Mouse (Mus musculus) lung, embryonic 15.5 days (tissue): ENCODE measurements at regions not wholly inside any gene's neighbourhood (a gene's known extent, or its start where the extent isn't known, plus 50 kb on each side); places are given as distances from the start of the nearest gene placed in this dataset.

Experiments used
- ATAC-seq: fragments of 200-750 bp; cut with Nextera tagmentation; 2 replicates; pipeline ENCODE4 v1.8.0; 2017; ENCODE audit warnings: moderate number of reproducible peaks, borderline replicate concordance; ENCODE audit not compliant: low FRiP score, low TSS enrichment; ENCODE audit errors: extremely low read depth
- H3K27ac ChIP-seq: fragments of 300-500 bp; sonication (generic); 2 replicates; pipeline ENCODE4 v1.5.1; 2015; ENCODE audit warnings: moderate library complexity, mild to moderate bottlenecking, inconsistent platforms
- H3K27me3 ChIP-seq: fragments of 300-500 bp; sonication (generic); 2 replicates; pipeline ENCODE4 v1.6.1; 2015; ENCODE audit warnings: inconsistent platforms
- H3K36me3 ChIP-seq: fragments of 300-500 bp; sonication (generic); 2 replicates; pipeline ENCODE4 v1.6.1; 2015; ENCODE audit warnings: inconsistent platforms
- H3K4me1 ChIP-seq: fragments of 300-500 bp; sonication (generic); 2 replicates; pipeline ENCODE4 v1.6.1; 2015; ENCODE audit warnings: inconsistent platforms
- H3K4me2 ChIP-seq: fragments of 300-500 bp; sonication (generic); 2 replicates; pipeline ENCODE4 v1.6.1; 2015; ENCODE audit warnings: inconsistent platforms, mild to moderate bottlenecking, moderate library complexity
- H3K4me3 ChIP-seq: fragments of 300-500 bp; sonication (generic); 2 replicates; pipeline ENCODE4 v1.5.1; 2015; ENCODE audit warnings: mild to moderate bottlenecking, inconsistent platforms
- H3K9ac ChIP-seq: fragments of 300-500 bp; sonication (generic); 2 replicates; pipeline ENCODE4 v1.6.1; 2015; ENCODE audit warnings: inconsistent platforms
- H3K9me3 ChIP-seq: fragments of 300-500 bp; sonication (generic); 2 replicates; pipeline ENCODE4 v1.6.1; 2016; ENCODE audit warnings: inconsistent platforms
- WGBS: fragments of 180-500 bp; shearing (Covaris S2); methylation state at CpG from one replicate; pipeline ENCODE4 v1.1.7; 2015; 5-methylcytosine and 5-hydroxymethylcytosine counted together

GRCm38 (mm10) chr7:133467579-133467978, 134.4 kb downstream of the Tex36 start:
- no peak for ATAC-seq
- Histone ChIP-seq H3K4me1 (peaks cover 12% of the 10 kb centered on the region; the same call in 1 of the 2 replicates), H3K4me2 (no peak overlapping the region), H3K4me3 (no peak overlapping the region), H3K27ac (no peak overlapping the region), H3K27me3 (no peaks in the 10 kb centered on the region), H3K9me3 (no peaks in the 10 kb centered on the region), H3K36me3 (no peaks in the 10 kb centered on the region), H3K9ac (no peak overlapping the region)
- WGBS, result 86% methylated on average over 3 of the region's 3 CpGs

DNA sequence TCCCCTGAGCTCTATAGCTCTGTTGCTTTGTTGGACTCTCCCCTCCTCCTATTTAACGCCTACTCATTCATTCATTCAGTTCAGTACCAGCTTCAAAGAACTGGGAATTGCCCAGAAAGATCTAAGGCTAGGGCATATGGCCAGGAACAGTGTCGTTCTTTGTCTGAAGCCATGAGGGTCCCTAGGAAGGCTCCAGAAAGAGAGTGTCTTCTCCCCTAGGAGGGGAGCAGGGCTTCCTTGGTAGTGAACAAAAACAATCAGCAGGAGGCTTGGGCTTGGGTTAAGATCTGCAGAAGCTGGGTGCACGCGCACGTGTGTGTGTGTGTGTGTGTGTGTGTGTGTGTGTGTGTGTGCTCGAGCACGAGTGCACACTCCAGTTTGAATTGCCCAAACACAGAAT, 142.7 kb downstream of the Tex36 start:
- Histone ChIP-seq H3K4me2 (no peak overlapping the region), H3K36me3 (no peaks in the 10 kb centered on the region), H3K9me3 (no peaks in the 10 kb centered on the region), H3K4me3 (no peak overlapping the region), H3K27ac (no peak overlapping the region), H3K27me3 (no peaks in the 10 kb centered on the region), H3K4me1 (peaks cover 11% of the 10 kb centered on the region), H3K9ac (no peak overlapping the region)
- 67% methylated on average over 7 of the region's 7 CpGs for WGBS
- ATAC-seq, result no peak

DNA sequence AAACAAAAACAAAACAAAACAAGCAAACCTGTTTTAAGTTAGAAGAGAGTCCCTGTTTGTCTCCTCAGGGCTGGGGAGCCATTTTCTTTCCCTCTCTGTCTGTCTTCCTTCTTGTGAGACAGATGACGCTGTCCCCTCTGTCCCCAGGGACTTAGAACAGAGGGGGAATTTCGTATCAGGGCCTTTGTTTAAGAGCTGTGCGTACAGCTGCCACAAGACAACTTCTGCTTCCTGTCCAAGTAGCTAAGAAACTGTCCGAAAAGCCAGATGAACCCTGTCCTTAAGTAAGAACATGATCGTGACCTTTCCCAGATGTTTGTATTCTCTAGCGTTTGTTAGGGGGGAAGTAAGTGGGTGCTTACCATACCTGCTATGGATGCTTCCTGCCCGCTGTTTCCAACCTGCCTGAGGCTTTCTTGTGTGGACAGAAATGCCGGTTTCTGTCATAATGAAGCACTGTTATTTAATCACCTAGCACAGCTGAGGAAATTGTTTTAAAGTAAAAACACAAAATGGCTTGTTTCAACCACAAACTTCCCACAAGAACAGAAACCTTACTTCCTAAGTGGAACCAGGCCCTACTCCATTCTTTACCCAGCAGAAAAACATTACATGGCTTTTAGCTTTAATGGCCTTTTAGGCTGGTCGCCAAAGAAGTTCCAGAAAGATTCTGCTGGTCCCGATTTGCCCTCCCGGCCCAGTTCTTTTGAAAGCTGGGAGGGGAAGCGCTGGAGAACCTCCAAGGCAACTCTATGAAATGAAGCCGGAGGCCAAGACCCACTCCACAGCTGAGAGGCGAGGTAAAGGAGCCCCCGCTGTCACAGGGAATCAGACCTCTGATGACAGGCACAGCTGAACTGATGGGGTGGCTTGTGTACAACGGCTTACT, 144.3 kb downstream of the Tex36 start:
- H3K9me3 ChIP-seq, result no peaks in the 10 kb centered on the region
- no peak overlapping the region for H3K4me3 ChIP-seq
- ATAC-seq, result no peak; the same call in 1 of the 2 replicates
- H3K27me3 ChIP-seq, result no peaks in the 10 kb centered on the region
- H3K27ac ChIP-seq, result peak overlapping the region; percentile 18
- H3K4me2 ChIP-seq, result no peak overlapping the region
- H3K9ac ChIP-seq, result no peak overlapping the region
- WGBS, result 36% methylated on average over 16 of the region's 16 CpGs
- H3K4me1 ChIP-seq, result peaks cover 11% of the 10 kb centered on the region
- H3K36me3 ChIP-seq, result no peaks in the 10 kb centered on the region

- H3K27ac ChIP-seq, result no peak overlapping the region
- 81% methylated on average over 7 of the region's 7 CpGs for WGBS
These were observed 151.7 kb downstream of the Tex36 start for GRCm38 (mm10) chr7:133450246-133450645.

GRCm38 (mm10) chr7:133447079-133447478, 154.9 kb downstream of the Tex36 start:
- no peak overlapping the region for H3K4me2 ChIP-seq
- H3K4me3 ChIP-seq, result no peak overlapping the region
- H3K9ac ChIP-seq, result no peak overlapping the region
- no peak overlapping the region for H3K27ac ChIP-seq
- no peaks in the 10 kb centered on the region for H3K36me3 ChIP-seq
- WGBS, result 25% methylated on average over 2 of the region's 2 CpGs
- H3K4me1 ChIP-seq, result 0 out of 2 replicates have a peak, but pooled peaks cover 3% of the 10 kb centered on the region
- no peak for ATAC-seq
- no peaks in the 10 kb centered on the region for H3K9me3 ChIP-seq
- H3K27me3 ChIP-seq, result no peaks in the 10 kb centered on the region

More at GRCm38 (mm10) chr7:133450246-133450645, 151.7 kb downstream of the Tex36 start:
- Histone ChIP-seq H3K4me3 (no peak overlapping the region), H3K4me1 (0 out of 2 replicates have a peak, but pooled peaks cover 3% of the 10 kb centered on the region), H3K27me3 (no peaks in the 10 kb centered on the region), H3K9ac (no peak overlapping the region), H3K36me3 (no peaks in the 10 kb centered on the region), H3K4me2 (no peak overlapping the region), H3K9me3 (no peaks in the 10 kb centered on the region)
- ATAC-seq, result no peak

- no peaks in the 10 kb centered on the region for H3K36me3 ChIP-seq
- no peaks in the 10 kb centered on the region for H3K9me3 ChIP-seq
- H3K4me2 ChIP-seq, result no peak overlapping the region
- no peaks in the 10 kb centered on the region for H3K27me3 ChIP-seq
- no peak overlapping the region for H3K9ac ChIP-seq
- no peak overlapping the region for H3K27ac ChIP-seq
- ATAC-seq, result no peak
- 25% methylated on average over 4 of the region's 4 CpGs for WGBS
- peaks cover 9% of the 10 kb centered on the region for H3K4me1 ChIP-seq
- no peak overlapping the region for H3K4me3 ChIP-seq
These were observed 160.3 kb downstream of the Tex36 start for GRCm38 (mm10) chr7:133441661-133442060.

DNA sequence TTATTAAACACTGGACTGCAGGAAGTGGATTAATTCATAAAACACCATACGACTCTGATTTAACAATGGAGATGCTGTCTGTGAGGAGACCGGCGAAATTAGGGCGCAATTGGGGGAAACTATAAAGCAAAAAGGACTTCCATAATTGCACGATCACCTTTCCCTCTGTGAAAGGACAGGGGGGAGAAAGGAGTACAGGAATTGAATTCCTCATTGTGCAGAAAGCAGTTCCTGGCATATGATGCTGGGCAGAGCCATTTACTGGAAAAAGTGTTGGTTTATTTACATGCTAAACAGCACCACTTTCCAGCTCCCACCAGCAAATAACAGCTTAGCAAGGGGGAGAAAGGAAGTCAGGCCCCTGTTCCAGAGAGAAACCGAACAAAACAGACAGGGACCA, 160.8 kb downstream of the Tex36 start:
- H3K4me2 ChIP-seq, result no peak overlapping the region
- H3K4me3 ChIP-seq, result no peak overlapping the region
- H3K9me3 ChIP-seq, result no peaks in the 10 kb centered on the region
- WGBS, result 70% methylated on average over 6 of the region's 6 CpGs
- no peaks in the 10 kb centered on the region for H3K36me3 ChIP-seq
- H3K27ac ChIP-seq, result no peak overlapping the region
- no peaks in the 10 kb centered on the region for H3K27me3 ChIP-seq
- H3K9ac ChIP-seq, result no peak overlapping the region
- ATAC-seq, result no peak
- H3K4me1 ChIP-seq, result peaks cover 9% of the 10 kb centered on the region

DNA sequence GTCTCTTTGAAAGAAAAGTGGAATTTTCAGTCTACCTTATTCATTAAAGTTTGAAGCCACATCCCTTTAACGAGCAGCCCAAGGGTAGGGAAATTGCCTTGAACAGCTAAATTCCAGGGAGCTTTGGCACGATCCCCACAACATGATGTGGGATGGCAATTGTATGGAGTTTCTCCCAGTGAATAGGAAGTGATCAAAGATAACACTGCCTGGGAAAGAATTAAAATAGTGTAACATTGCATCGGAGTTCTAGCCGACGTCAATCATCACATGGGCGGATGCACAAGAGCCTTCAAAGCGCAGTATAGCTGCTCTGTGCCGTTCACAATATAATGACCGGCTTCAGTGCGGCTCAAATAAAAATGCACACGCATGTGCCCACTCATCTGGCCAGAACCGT, 161.2 kb downstream of the Tex36 start:
- Histone ChIP-seq H3K4me1 (peaks cover 9% of the 10 kb centered on the region), H3K36me3 (no peaks in the 10 kb centered on the region), H3K4me3 (no peak overlapping the region), H3K4me2 (no peak overlapping the region), H3K9me3 (no peaks in the 10 kb centered on the region), H3K27me3 (no peaks in the 10 kb centered on the region), H3K27ac (no peak overlapping the region), H3K9ac (no peak overlapping the region)
- 43% methylated on average over 12 of the region's 12 CpGs for WGBS
- no peak for ATAC-seq

DNA sequence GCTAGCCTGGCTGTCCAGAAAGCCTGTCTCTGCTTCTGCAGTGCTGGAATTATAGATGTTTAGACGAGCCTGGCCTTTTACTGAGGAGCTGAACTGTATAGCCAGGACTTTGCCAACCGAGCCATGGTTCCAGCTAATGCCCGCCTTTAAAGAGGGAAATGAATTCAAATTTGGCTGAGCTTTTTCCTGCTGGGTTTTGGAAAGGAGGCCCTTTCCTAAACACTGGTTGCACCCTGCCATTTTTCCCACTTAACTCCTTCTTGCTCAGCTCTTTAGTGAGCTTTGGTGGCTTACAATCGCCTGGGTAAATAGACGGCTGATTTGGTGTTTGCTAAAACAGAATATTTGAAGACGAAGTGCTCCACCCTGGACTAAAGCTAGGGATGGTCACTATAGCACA, 161.9 kb downstream of the Tex36 start:
- no peak for ATAC-seq
- H3K9ac ChIP-seq, result no peak overlapping the region
- no peak overlapping the region for H3K27ac ChIP-seq
- no peaks in the 10 kb centered on the region for H3K27me3 ChIP-seq
- 69% methylated on average over 6 of the region's 6 CpGs for WGBS
- H3K9me3 ChIP-seq, result no peaks in the 10 kb centered on the region
- no peak overlapping the region for H3K4me3 ChIP-seq
- H3K36me3 ChIP-seq, result no peaks in the 10 kb centered on the region
- H3K4me1 ChIP-seq, result peaks cover 14% of the 10 kb centered on the region
- no peak overlapping the region for H3K4me2 ChIP-seq

DNA sequence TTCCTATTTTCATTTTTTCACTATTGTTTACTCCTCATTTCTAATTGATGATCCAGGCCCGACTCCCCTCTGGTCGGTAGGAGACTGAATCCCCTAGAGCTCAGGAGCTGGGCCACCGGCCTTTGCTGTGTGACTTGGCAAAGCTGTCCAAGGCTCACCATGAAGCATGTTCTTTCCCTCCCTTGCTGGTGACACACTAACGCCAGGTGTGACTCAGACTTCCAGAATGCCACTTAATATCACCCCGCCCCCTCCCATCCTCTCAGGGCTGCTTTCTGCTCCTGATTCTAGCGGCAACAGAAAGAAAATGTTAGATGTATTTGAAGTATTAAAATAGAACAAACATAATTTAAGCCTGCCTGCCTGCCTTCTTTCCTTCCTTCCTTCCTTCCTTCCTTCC, 163.3 kb downstream of the Tex36 start:
- H3K36me3 ChIP-seq, result no peaks in the 10 kb centered on the region
- no peak overlapping the region for H3K27ac ChIP-seq
- H3K27me3 ChIP-seq, result no peaks in the 10 kb centered on the region
- no peak overlapping the region for H3K9ac ChIP-seq
- peaks cover 25% of the 10 kb centered on the region for H3K4me1 ChIP-seq
- H3K9me3 ChIP-seq, result no peaks in the 10 kb centered on the region
- H3K4me3 ChIP-seq, result no peak overlapping the region
- ATAC-seq, result no peak
- 53% methylated on average over 6 of the region's 6 CpGs for whole genome bisulfite sequencing
- no peak overlapping the region for H3K4me2 ChIP-seq

DNA sequence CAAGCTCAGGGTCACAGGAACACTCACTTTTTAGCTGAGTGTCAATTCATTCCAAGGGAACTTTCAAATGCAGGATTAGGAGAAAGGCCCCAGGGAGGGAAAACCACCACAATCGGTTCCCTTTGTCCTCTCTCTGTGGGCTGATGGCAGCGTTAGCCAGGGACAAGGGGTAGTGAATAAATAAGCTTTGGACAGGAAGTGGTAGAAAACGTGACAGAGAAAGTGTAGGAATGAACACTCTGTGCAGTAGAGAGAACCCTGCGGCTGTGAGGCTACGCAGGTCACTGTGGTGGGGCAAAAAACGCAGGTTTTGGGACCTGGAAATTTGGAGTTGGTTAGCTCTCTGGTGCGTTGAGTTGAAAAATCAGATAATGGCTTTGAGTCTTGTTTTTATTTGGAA, 164.1 kb downstream of the Tex36 start:
- Histone ChIP-seq H3K27me3 (no peaks in the 10 kb centered on the region), H3K27ac (no peak overlapping the region), H3K36me3 (no peaks in the 10 kb centered on the region), H3K9ac (no peak overlapping the region), H3K4me3 (no peak overlapping the region), H3K4me2 (no peak overlapping the region), H3K4me1 (peaks cover 25% of the 10 kb centered on the region), H3K9me3 (no peaks in the 10 kb centered on the region)
- WGBS, result 45% methylated on average over 7 of the region's 7 CpGs
- no peak for ATAC-seq

DNA sequence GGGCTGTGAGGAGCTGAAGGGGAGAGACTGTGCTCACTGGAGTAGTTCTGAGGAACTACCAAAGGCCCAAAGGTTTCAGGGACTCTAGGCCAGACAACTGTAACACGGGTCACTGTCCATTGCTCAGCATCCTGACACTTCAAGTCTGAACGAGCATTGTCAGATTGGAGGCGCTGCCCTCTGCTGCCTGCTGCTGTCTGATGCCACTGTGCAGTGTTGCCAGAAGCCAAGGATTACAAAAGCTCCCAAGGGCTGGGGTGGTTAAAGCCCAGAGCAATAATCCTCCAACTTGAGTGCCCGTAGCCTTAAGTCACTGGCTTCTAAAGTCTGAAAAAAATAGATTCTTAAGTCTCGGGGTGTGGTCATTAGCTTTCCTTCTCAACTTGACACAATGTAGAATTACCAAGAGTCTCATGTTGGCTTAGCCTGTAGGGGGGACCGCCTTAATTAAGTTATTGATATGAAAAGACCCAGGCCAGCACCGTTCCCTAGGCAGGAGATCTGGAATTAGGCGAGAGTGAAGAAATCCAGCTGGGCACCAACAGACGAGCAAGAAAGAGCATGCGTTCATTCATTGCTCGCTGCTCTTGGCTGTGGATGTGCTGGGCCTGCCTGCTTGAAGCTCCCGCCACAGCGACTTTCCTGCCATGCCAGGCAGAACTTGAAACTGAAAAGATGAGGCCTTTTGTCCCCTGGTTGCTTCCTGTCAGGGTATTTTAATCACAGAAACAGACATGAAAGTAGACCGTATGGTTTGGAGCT, 166.2 kb downstream of the Tex36 start:
- Histone ChIP-seq H3K4me2 (no peak overlapping the region), H3K9me3 (no peaks in the 10 kb centered on the region), H3K9ac (no peak overlapping the region), H3K4me1 (peaks cover 22% of the 10 kb centered on the region), H3K36me3 (no peaks in the 10 kb centered on the region), H3K27ac (peak overlapping the region; percentile 66), H3K27me3 (no peaks in the 10 kb centered on the region), H3K4me3 (no peak overlapping the region)
- ATAC-seq, result peak; percentile 73; the same call in 1 of the 2 replicates
- 46% methylated on average over 14 of the region's 14 CpGs for WGBS
